Mouse (Mus musculus) midbrain, postnatal 0 days (tissue): ENCODE measurements at regions not wholly inside any gene's neighbourhood (a gene's known extent, or its start where the extent isn't known, plus 50 kb on each side); places are given as distances from the start of the nearest gene placed in this dataset.

ENCODE experiments used
- ATAC-seq: fragments of 200-750 bp; cut with Nextera tagmentation; 2 replicates; pipeline ENCODE4 v1.8.0; 2017; ENCODE audit warnings: moderate number of reproducible peaks, mild to moderate bottlenecking, moderate TSS enrichment, moderate library complexity; ENCODE audit not compliant: low FRiP score
- DNase-seq: peaks from one replicate; pipeline ENCODE4 v3.0.0-alpha.2; 2015; ENCODE audit warnings: low spot score
- H3K27ac ChIP-seq: fragments of 300-500 bp; sonication (generic); 2 replicates; pipeline ENCODE4 v1.5.1; 2014; ENCODE audit warnings: low read depth, mild to moderate bottlenecking, low read length, mixed read lengths
- H3K27me3 ChIP-seq: fragments of 300-500 bp; sonication (generic); 2 replicates; pipeline ENCODE4 v1.6.1; 2014; ENCODE audit warnings: low read length, control low read depth, mixed read lengths; ENCODE audit not compliant: insufficient read depth
- H3K36me3 ChIP-seq: fragments of 300-500 bp; sonication (generic); 2 replicates; pipeline ENCODE4 v1.6.1; 2014; ENCODE audit warnings: low read length, control low read depth, mixed read lengths; ENCODE audit not compliant: insufficient read depth
- H3K4me1 ChIP-seq: fragments of 300-500 bp; sonication (generic); 2 replicates; pipeline ENCODE4 v1.6.1; 2014; ENCODE audit warnings: mild to moderate bottlenecking, control low read depth, antibody characterized with exemption, low read length, mixed read lengths; ENCODE audit not compliant: insufficient read depth
- H3K4me2 ChIP-seq: fragments of 300-500 bp; sonication (generic); 2 replicates; pipeline ENCODE4 v1.6.1; 2014; ENCODE audit warnings: low read depth, mild to moderate bottlenecking, low read length, mixed read lengths; ENCODE audit not compliant: poor library complexity, severe bottlenecking
- H3K4me3 ChIP-seq: fragments of 300-500 bp; sonication (generic); 2 replicates; pipeline ENCODE4 v1.5.1; 2014; ENCODE audit warnings: low read depth, mild to moderate bottlenecking, low read length, moderate library complexity
- H3K9ac ChIP-seq: fragments of 300-500 bp; sonication (generic); replicated peaks from 2 replicates; pipeline ENCODE4 v1.6.1; 2014; ENCODE audit warnings: mild to moderate bottlenecking, low read length, moderate library complexity, mixed read lengths; ENCODE audit not compliant: poor library complexity, severe bottlenecking
- H3K9me3 ChIP-seq: fragments of 300-500 bp; sonication (generic); 2 replicates; pipeline ENCODE4 v1.6.1; 2016; ENCODE audit warnings: low read length, control low read depth
- CTCF ChIP-seq: IDR thresholded peaks from 2 replicates; pipeline ENCODE4 v1.5.1; 2016; ENCODE audit warnings: antibody characterized with exemption, mild to moderate bottlenecking
- WGBS: fragments of 180-500 bp; shearing (Covaris S2); extraction: QIAGEN DNeasy Blood & Tissue Kit; methylation state at CpG from one replicate; pipeline ENCODE4 v1.1.7; 2014; 5-methylcytosine and 5-hydroxymethylcytosine counted together

- Histone ChIP-seq H3K4me3 (no peak overlapping the region), H3K9ac (no peak overlapping the region), H3K27me3 (no peaks in the 10 kb centered on the region), H3K4me2 (no peak overlapping the region), H3K36me3 (no peaks in the 10 kb centered on the region), H3K9me3 (no peaks in the 10 kb centered on the region), H3K4me1 (no peaks in the 10 kb centered on the region), H3K27ac (no peak overlapping the region)
- WGBS: 92% methylated on average over 3 of the region's 3 CpGs
- no peak for TF ChIP-seq CTCF
- ATAC-seq (no peak), DNase-seq (no peak)
These were observed 173.9 kb upstream of the Clnk start for GRCm38 (mm10) chr5:39050512-39050911.

DNA sequence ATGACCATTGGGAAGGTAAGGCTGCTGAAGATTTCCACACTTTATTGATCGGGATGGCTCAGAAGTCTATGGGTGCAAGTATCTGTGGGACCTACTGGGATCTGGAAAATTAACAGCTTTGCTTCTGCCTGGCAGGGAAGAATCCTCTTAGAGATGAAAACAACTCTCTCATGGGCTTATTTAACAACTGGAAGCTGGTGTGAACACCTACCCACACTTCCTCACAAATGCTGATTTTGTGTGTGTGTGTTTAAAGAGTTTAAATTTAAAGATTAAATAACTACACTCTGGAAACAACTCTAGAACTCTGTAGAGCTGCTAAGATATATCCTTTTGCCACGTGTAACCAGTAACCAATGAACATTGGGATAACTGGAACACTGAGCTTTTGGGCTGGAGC, 172.5 kb upstream of the Clnk start:
- Histone ChIP-seq H3K27ac (no peak overlapping the region), H3K9ac (no peak overlapping the region), H3K27me3 (no peaks in the 10 kb centered on the region), H3K36me3 (no peaks in the 10 kb centered on the region), H3K4me2 (no peak overlapping the region), H3K4me3 (no peak overlapping the region), H3K4me1 (no peaks in the 10 kb centered on the region), H3K9me3 (no peaks in the 10 kb centered on the region)
- DNase-seq: no peak
- ATAC-seq: no peak
- TF ChIP-seq CTCF: no peak
- WGBS: 68% methylated on average over 2 of the region's 2 CpGs

DNA sequence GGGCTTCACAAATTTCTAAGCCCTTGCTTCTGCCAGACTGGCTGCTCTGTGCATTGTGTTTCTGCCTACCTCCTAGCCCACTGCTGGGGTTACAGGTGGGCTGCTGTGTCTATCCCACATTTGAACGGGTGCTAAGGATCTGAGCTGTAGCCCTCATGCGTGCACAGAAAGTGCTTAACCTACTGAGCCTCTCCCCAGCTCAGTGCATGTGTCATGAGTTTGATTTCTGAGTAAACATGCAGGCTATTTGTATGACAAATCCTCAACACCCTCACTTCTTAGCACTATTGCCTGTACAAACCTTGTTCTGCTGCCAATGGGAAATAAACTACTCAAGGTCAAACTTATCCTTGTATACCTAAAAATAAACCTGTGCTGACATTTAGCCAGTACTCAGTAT, 163.9 kb upstream of the Clnk start:
- Histone ChIP-seq H3K4me2 (no peak overlapping the region), H3K9me3 (no peaks in the 10 kb centered on the region), H3K36me3 (no peaks in the 10 kb centered on the region), H3K4me1 (no peaks in the 10 kb centered on the region), H3K27me3 (no peaks in the 10 kb centered on the region), H3K27ac (no peak overlapping the region), H3K4me3 (no peak overlapping the region), H3K9ac (no peak overlapping the region)
- ATAC-seq (no peak), DNase-seq (no peak)
- TF ChIP-seq CTCF: no peak
- WGBS: 78% methylated on average over 2 of the region's 2 CpGs

- no peaks in the 10 kb centered on the region for H3K4me1 ChIP-seq
- no peaks in the 10 kb centered on the region for H3K27me3 ChIP-seq
- H3K36me3 ChIP-seq: no peaks in the 10 kb centered on the region
- H3K27ac ChIP-seq: no peak overlapping the region
- no peaks in the 10 kb centered on the region for H3K9me3 ChIP-seq
- ATAC-seq: no peak
- H3K4me2 ChIP-seq: no peak overlapping the region
- TF ChIP-seq CTCF: no peak
- no peak overlapping the region for H3K4me3 ChIP-seq
- no peak for DNase-seq
- 88% methylated on average over 4 of the region's 4 CpGs for WGBS
- no peak overlapping the region for H3K9ac ChIP-seq
These were observed 146.6 kb upstream of the Clnk start for GRCm38 (mm10) chr5:39023241-39023640.

DNA sequence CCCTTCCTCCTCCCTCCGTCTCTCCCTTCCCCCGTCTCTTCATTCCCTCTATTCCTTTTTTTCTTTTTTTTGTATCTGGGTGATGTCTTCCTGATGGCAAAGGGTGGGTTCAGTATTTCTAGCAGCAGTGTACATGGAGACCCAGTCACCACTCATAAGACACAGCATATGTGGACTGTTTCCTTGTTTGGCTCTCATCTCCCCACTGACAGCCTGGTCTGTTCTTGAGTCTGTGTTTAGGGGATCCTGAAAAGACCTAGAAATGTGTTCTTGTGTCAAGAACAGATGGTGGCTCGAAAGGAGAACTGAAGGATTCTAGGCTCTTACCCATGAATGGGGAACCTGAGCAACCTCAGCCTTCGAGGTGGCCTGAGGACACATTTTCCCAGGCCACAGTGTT, 124.0 kb upstream of the Clnk start:
- Histone ChIP-seq H3K4me1 (no peaks in the 10 kb centered on the region), H3K4me2 (no peak overlapping the region), H3K4me3 (no peak overlapping the region), H3K27ac (no peak overlapping the region), H3K9ac (no peak overlapping the region), H3K36me3 (no peaks in the 10 kb centered on the region), H3K27me3 (no peaks in the 10 kb centered on the region), H3K9me3 (no peaks in the 10 kb centered on the region)
- 86% methylated on average over 4 of the region's 4 CpGs for WGBS
- no peak for TF ChIP-seq CTCF
- DNase-seq: no peak
- no peak for ATAC-seq

DNA sequence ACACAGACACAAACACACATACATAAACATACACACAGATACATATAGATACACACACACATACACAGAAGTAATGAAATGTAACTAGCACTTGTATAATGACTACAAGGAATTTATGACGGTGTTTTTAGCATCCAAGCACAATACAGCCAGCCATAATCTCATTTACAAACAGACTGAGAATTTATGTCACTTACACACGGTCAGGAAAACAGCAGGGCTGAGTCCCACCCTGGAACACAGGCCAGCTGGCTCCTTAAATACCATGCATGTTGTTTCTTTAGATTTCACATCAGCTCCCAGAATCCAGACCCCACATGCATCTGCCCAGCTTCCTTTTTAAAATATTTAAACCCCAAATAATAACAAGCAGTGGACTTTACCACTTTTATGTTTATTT, 123.1 kb upstream of the Clnk start:
- no peak overlapping the region for H3K27ac ChIP-seq
- 49% methylated on average over 2 of the region's 2 CpGs for WGBS

More for the DNA sequence above, 123.1 kb upstream of the Clnk start:
- no peaks in the 10 kb centered on the region for H3K27me3 ChIP-seq
- no peaks in the 10 kb centered on the region for H3K4me1 ChIP-seq
- no peak overlapping the region for H3K4me2 ChIP-seq
- no peaks in the 10 kb centered on the region for H3K36me3 ChIP-seq
- no peak for TF ChIP-seq CTCF
- no peaks in the 10 kb centered on the region for H3K9me3 ChIP-seq
- ATAC-seq (no peak), DNase-seq (no peak)
- no peak overlapping the region for H3K9ac ChIP-seq
- no peak overlapping the region for H3K4me3 ChIP-seq
